Mouse (Mus musculus) T-helper 2 cell (primary cell): ENCODE data around the gene Mageb4.
"Not testable (repeated sequence)": the region's sequence is repeated elsewhere in the genome, so short reads cannot be mapped to it uniquely, and the experiment has no call there.

ENCODE experiments used
- in situ Hi-C: fragments of 300-600 bp; cut with MboI, MseI; formaldehyde crosslinking; loops from one replicate; pipeline ENCODE4 v1.15.1; 2025; ENCODE audit warnings: high pct_unique_total_duplicates

Gene Mageb4

DNA sequence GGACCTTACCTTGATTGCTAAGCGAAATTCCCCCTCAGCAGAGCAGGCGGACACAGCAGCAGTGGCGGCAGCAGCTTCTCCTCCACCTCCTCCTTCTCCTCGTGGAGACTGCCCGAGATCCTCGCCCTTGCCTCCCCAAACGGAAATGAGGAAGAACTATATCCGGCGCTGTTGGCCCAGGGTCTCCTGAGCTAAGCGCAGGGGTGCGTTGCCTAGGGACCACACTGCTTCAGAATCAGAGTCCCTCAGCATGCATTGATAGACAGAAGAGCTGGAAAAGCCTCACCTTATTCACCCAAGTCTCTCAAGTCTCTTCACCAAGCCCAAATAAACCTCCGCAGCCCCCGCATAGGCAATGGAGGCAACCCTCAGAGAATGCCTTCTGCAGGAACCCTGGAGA lies at the start of gene Mageb4:
Gene Mageb4, minus strand, starts transcription at position 101 of the 400 bp plus-strand sequence.
- in situ Hi-C loops, result not testable (repeated sequence)

DNA sequence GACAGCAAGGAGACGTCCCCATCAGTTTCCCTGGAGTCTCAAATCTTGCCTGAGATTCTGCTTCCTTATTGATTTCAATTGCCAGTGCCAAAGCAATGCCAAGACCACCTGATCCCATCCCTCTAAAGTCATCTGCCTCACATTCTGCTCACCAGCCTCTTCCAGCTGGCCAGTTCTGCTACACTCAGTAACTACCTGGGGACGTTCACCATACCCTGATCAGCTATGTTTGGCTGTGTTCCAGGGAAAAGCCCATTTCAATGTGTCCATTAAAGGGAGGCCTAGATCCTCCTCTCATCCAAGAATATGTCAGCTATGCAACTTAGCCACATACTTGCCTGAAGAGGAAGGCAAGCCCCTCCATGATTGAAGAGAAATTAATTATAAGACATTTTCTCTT lies 20.3 kb downstream of the Mageb4 start:
- in situ Hi-C loops, result not testable (repeated sequence)

DNA sequence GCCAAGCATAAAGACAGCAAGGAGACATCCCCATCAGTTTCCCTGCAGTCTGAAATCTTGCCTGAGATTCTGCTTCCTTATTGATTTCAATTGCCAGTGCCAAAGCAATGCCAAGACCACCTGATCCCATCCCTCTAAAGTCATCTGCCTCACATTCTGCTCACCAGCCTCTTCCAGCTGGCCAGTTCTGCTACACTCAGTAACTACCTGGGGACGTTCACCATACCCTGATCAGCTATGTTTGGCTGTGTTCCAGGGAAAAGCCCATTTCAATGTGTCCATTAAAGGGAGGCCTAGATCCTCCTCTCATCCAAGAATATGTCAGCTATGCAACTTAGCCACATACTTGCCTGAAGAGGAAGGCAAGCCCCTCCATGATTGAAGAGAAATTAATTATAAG lies 58.9 kb downstream of the Mageb4 start:
- in situ Hi-C loops, result not testable (repeated sequence)

DNA sequence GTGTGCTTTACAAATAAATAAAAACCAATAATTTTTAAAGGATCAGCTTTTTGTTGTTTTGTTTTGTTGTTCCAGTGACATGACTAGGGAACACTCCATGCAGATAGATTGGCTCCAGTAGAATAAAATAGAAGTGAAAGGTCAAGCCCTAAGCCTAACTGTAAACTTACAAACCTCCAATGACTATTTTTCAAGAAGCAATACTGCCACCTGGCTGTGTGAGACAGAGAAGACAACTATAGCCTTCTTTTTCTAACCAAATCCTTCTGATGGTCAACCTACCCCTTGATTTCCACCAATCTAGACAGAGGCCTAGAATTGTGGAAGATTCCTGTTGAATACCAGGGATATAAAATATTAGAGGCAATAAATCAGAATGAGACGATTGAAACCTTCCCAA lies 67.6 kb downstream of the Mageb4 start:
- in situ Hi-C loops, result loop anchor here (5.0 kb wide), 1 partner anchor 40 kb away; no protein-coding TSS in a partner anchor
